Mouse (Mus musculus) adipocyte (in vitro differentiated cells): ENCODE results near the gene Ube2s.
"Not testable (repeated sequence)": the region's sequence is repeated elsewhere in the genome, so short reads cannot be mapped to it uniquely, and the experiment has no call there.

Experiments
- DNase-seq: peaks from one replicate; pipeline ENCODE4 v3.0.0-alpha.2; 2016; ENCODE audit warnings: low spot score

The Ube2s gene

DNA sequence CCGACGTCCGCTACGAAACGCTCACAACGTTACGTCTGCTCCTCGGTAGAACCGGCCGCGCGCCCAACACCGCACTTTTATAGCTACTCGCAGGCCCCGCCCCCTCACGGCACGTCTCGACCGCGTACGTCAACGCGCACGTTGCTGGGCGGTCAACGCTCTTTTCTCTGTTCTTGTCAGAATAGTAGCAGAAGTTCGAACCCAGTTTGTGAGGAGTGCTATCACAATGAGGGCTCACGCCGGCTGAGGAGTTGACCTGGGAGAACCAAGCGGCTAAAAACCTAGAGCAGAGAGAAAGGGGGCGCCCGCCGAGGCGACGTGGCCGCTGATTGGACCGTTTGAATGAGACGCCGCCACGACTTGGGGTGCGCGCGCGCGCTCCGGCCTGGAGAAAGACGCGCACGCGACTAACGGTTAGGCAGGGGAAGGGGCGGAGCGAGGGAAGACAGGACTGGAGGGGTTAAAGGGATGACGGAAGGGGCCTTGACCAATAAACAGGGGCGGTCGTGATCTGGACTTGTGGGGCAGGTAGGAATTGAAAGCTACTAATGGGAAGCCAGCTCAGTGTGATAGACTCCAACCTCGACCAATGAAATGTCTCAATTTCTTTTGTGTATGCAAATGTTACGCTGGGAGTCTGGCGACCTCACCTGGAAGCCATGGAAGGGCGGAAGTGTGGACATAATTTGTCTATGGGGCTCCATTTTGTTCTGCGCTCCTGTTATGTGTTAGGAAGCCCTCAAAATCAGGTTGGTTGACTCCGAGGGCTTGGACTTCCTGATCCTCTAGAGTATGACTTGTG is at the start of gene Ube2s:
Gene Ube2s (minus strand): TSS at position 288 of the 802 bp plus-strand sequence.
- DNase-seq = peak; percentile 99

GRCm38 (mm10) chr7:4860926-4861325 is 48.5 kb upstream of the Ube2s start:
- DNase-seq = not testable (repeated sequence)

DNA sequence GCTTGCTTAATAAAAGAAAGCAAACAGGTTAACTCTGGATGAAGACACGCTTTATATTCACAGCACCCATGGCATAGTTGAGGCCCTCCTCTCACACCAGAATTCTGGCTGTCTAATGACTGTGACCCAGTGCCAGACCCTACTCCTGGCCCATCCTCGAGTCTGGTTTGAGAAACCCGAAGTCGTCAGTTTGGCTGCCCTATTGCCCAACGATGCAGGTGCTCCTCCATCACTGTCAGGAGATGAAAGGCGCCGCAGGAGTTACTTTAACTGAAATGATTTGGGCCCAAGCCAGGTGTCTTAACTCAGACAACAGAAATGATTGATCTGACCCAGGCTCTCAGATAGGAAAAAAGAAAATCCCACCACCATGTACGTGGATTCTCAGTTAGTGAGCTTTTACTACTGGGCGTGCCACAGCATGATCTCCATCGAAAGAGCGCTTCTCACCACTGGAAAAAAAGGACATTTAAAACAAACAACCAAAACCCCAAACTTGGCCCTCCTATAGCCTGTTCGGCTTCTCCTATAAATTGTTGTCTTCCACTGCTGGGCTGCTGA is 47.1 kb upstream of the Ube2s start:
- no peak for DNase-seq

DNA sequence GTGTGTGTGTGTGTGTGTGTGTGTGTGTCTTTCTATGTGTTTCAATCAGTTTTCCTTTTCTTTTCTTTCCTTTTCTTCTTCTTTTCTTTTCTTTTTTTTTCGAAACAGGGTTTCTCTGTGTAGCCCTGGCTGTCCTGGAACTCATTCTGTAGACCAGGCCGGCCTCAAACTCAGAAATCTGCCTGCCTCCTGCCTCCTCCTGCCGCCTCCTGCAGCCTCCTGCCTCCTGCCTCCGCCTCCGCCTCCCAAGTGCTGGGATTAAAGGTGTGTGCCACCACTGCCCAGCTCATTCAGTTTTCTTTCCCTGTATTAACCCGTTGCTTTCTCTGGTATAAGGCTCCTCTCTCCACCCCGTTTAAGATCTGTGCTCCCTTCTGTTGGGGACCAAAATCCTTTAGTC is 44.9 kb upstream of the Ube2s start:
- DNase-seq = no peak

DNA sequence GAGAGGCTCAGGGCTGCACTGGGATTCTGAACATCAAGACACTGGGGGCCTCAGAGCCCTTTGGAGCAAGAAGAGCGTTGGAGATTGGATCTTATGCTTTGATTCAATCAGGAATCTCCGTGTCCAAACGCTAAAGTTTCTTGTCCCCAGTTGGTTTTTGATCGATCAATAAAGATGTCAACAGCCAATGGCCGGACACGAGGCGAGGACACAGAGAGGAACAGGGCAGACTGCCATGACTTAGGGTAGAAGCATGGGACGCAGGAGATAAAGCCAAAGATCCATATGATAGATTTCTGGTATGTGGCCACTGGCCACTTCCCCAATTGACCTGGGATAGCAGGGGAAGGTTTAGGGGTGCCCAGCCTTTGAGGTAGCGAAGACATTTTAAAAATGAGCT is 44.1 kb upstream of the Ube2s start:
- DNase-seq = no peak

DNA sequence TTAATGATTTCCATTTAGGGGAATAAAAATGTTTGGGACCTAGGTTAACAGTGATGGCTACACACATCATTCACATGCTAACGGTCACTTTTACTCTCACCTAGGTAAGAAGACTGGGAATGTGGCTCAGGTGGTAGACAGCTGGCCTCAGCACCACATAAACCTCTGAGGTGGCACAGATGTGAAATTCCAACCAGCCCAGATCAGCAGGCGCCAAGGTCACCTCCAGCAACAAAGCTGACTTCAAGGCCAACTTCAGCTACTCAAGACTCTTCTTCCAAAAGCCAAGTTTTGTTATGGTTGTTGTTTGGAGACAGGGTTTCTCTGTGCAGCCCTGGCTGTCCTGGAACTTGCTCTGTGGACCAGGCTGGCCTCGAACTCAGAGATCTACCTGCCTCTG is 41.2 kb upstream of the Ube2s start:
- no peak for DNase-seq

GRCm38 (mm10) chr7:4851315-4851688 is 38.9 kb upstream of the Ube2s start:
- no peak for DNase-seq

GRCm38 (mm10) chr7:4850621-4851314 is 38.4 kb upstream of the Ube2s start:
- no peak for DNase-seq

DNA sequence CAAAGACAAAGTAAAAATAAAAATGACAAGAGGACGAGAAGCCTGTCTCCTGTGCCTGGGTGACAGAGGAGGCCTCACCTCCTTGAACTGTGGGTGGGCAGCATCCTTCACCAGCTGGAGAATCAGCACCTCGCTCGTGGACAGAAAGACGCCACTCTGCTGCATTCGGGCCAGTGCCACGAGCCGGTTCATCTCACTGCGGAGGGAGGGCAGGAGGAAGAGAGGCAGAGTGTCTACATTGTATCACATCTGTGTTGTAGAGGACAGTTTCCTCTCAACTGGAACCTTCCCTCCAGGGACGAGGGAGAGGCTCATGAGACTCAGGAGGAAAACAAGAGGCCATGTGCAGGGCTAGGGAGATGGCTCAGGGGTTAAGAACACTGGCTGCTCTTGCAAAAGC is 37.0 kb upstream of the Ube2s start:
- no peak for DNase-seq

- DNase-seq = no peak
These were observed 32.5 kb upstream of the Ube2s start for GRCm38 (mm10) chr7:4844917-4845309.

- no peak for DNase-seq
These were observed 32.0 kb upstream of the Ube2s start, which contains the start of gene Shisa7 for GRCm38 (mm10) chr7:4844245-4844916. TSS of gene Shisa7 (minus strand) at chr7:4844696.

DNA sequence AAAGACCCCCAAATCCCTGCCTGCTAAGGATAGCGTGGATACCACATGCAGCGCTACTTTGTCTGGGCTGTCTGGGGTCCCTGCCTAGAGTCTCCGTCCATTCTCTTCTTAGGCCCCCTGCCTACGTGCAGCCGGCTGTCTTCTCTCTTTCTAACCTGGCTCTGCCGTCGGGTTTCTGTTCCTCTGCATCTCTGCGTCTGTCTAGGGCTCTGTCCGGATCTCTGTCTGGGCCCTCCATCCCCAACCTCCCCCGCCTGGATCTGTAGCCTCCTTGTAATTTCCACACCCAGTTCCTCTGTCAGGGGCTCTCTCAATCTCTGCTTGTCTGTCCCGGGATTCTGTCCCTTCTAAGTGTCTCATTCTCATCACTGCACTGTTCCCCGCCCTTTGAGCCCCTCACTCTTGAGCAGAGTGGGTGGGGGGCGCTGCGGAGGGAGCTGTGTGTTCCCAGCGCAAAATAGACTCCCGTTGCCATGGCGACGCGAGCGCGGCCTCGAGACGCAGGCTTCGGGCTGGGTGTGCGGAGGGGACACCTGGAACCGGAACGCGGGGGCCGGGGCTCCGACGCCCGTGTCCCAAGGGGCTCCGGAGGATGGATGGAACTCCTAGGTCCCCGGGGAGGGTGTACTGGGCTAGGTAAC is 31.3 kb upstream of the Ube2s start:
- DNase-seq = no peak

GRCm38 (mm10) chr7:4842634-4843131 is 30.3 kb upstream of the Ube2s start:
- no peak for DNase-seq

DNA sequence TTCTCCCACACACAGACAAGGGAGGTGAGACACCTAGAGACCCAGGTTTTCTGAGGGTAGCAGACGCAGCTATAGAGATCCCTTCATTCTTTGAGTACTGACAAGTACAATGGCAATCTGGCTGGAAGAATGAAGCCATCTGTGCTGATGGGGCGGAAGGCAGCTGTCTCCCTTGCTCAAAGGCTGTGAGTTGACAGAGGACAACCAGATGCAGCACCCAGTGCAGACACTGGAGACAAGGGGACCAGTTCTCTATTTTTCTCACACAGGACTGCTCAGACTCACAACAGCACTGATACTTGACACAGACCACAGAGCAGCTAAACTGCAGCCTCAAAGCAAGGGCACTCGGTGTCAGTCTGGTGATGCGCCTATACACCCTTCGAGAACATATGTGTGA is 29.7 kb upstream of the Ube2s start:
- no peak for DNase-seq

GRCm38 (mm10) chr7:4837639-4838038 is 25.2 kb upstream of the Ube2s start:
- no peak for DNase-seq

- DNase-seq = no peak
These were observed 24.0 kb upstream of the Ube2s start for GRCm38 (mm10) chr7:4836351-4836792.

DNA sequence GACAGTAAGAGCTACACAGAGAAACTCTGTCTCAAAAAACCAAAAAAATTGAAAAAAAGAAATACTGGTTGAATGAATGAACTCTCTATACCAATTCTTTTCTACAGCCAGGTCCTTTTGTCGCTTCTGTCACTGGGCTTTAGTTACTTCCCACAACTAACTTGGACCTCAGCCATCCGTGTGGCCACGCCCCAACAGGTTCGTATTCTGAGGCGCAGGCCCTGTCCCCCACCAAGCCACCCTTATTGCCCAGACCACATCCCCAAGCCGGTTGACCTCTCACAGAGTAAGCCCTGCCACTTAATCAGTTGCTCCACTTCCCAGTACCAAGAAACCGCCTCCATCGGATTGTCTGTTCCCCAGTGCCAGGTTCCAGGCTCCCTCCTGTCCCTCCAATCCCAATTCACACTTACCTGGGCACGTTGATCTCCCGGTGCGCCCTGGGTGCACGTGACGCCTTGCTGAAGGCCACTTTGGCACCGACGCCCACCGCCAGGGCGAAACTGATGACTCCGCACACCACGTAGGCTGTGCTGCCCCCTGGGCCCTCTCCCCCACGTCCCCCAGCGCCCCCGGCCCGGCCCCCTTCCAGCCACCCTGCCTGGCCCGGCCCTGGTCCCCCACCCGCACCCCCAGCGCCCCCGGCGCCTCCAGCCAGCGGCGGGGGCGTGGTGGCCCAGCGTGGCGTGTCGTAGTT is 23.4 kb upstream of the Ube2s start:
- no peak for DNase-seq

DNA sequence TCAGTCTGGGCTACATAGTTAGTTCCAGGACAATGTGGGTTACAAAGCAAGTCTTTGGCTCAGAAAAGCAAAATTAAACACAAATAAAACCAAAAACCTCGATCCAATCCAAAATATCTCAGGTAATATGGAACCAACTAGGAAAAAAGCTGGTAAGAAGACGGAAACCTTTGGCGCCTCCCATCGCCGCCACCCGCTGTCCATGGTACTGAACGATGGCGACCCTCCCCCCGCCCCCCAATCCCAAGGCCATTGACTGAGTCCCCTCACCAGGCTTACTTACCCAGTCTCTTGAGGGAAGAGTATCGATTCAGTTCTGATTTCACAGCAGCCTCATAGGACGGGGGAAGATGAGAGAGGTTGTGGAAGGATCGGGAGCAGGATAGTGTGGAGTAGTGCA is 18.1 kb upstream of the Ube2s start:
- no peak for DNase-seq

DNA sequence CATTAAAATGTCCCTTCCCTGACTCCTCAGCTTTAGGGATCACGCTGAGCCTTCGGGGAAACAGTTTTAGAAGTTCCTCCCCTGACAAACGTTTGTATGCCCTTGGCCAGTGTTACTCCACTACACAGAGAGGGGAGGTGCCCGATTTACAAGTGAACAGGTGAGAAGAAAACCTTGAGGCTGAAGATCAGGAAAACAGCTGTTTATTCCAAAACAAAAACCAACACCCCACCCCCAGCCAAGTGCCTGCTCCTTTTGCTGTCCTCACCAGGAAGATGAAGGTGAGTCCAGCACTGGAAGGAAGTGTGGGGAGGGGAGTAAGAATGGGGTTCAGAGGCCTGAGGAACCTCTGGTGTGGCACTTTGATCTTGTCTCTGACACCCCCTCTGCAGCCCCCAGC is 13.0 kb upstream of the Ube2s start:
- DNase-seq = no peak

DNA sequence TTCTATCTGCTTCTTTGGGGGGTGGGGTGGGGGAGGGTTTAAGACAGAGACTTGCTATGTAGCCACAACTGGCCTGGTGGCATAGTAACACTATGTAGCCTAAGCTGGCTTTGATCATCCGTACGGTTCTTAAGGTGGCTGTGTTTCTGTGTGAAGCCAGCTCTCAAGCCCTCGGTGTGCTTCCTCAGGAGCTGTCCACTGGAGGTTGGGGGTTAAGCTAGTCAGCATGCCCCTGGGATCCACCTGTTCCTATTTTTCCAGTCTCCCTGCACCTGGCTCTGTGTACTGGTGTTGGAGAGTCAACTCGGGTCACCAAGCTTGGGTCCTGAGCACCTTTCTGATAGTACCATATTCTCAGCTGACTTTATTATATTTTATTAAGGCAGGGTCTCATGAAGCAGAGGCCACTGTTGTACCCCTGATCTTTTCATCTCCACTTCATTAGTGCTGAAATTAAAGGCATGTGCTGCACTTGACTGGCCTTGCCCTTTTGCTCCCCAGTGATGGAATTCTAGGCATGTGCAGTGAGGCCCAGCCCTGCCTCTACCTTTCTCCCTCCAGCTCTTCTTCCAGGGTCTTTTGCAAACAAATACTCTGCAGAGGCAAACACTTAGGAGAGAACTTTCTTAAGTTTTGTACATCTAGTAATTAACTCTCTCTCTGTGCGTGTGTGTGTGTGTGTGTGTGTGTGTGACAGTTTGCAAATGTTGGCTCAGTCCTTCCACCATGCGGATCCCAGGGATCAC is 9.9 kb upstream of the Ube2s start:
- no peak for DNase-seq

DNA sequence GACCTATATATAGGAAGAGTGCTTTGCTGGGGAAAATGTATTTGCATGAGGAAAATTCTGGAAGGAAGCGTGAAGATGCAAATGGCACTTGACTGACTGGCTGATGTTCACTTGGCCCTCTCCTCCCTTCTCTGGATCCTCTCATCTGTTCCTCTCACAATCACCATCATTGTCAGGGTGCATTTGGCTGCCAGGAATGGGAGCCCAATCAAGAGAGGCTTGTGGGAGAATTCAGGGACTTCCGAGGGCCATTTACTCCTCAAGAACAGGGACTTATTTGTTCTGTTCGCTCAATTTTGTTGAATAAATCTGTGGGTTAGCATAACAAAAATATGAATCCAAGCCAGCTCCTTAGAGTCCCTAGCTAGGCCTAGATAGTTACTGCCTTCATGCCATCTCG is 9.3 kb upstream of the Ube2s start:
- DNase-seq = no peak
